Mouse (Mus musculus) heart, postnatal 14 days (tissue): ENCODE data around the gene Gdnf. TPM values are rescaled to one million over a fixed set of nuclear protein-coding genes. Genes with fewer than 3 reads are reported as not detected.

Experiments
- DNase-seq, 2 experiments: peaks; one replicate each; pipeline ENCODE4 v3.0.0; 2021 to 2022
- intact Hi-C: fragments of 180-260 bp; cut with DNase I; formaldehyde crosslinking; loops from one replicate; pipeline ENCODE4 v1.15.1; 2025
- long read RNA-seq, 2 experiments: library from polyadenylated mRNA; stranded (forward); transcript quantifications; one replicate each; pipeline ENCODE4 v2.0.0; 2021
- total RNA-seq, 2 experiments: library from RNA; stranded (reverse); gene quantifications; 2 replicates each; pipeline ENCODE4 v1.2.3; 2021

Gdnf gene
- total RNA-seq: under 1 TPM; 0.33 to 0.39 TPM
- long read RNA-seq, experiment 1: 0 reads
- long read RNA-seq, experiment 2, partial matches to known transcripts: 0 of 2 reads
- long read RNA-seq, experiment 2, other reads (novel, unspliced or antisense): 2 of 2 reads

DNA sequence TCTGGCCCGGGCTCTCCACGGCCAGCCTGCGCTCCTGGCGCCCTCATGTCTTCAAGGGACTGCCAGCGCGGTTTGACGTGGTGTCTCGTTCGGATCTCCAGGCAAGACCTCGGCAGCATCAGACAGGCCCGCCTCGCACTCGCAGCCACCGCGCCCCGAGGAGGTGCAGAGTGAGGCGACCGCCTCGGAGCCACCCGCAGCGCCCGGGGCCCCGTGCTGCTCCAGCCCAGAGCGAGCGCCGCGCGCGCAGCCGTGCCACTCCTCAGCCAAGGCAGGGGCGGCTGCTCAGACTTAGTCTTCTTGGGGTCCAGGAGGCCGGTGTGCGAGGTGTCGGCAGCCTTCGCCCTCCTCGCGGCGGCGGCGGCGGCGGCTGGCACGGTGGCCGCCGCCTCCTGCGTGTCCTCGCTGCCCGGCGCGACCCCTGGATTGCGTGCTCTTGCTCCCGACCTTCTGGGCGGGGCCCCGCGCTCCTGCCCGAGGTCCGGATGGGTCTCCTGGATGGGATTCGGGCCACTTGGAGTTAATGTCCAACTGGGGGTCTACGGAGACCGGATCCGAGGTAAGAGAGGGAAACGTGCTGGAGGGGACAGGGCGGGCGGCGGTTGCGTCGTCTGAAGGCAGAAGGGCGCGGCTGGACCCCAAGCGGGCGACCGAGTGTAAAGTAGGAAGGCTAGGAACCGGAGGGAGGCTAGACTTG lies at the start of gene Gdnf:
TSS of gene Gdnf (plus strand) at position 291 of the 697 bp plus-strand sequence.
- intact Hi-C loops: loop anchor here (5.0 kb wide), 1 partner anchor 333 kb away; no protein-coding TSS in a partner anchor

DNA sequence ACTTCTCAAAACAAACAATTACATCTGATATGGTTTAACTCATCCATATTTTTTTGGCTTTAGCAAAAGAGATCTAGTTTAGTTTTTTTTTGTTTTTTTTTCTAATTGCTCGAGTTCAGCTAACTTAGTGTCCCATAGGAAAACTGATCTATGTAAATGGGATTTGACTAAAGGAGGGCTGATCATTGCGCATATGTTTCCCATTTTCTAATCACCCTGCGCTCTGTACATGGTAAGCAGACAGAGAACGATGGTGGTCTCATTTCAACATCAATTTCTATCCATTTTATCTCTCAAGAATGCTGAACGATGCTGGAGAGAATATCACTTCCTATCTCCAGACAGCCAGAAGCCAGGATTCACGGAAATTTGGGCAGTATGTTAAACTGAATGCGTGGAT lies 43.5 kb upstream of the Gdnf start:
- no peak for DNase-seq
- intact Hi-C loops: no loop called here

More for the DNA sequence above, at the start of gene Gdnf:
- DNase-seq: peak; percentile 11 to 40

DNA sequence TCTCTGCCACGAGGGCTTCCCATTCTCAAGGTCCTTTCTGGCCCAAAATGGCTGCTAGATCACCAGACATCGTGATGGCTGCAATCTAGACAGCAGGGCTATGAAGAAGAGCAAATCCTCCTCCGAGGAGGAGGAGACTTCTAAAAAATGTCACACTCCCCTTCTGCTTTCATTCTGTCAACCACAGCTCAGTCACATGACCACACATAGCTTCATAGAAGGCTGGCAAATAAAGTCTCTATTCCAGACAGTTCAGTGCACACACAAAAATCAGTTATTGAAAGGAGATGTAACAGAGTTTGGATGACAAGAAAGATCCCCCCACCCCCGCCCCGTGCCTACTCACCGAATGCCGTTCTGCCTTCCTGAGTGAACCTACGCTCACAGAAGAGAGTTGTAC lies 37.7 kb upstream of the Gdnf start:
- intact Hi-C loops: no loop called here
- DNase-seq: no peak

DNA sequence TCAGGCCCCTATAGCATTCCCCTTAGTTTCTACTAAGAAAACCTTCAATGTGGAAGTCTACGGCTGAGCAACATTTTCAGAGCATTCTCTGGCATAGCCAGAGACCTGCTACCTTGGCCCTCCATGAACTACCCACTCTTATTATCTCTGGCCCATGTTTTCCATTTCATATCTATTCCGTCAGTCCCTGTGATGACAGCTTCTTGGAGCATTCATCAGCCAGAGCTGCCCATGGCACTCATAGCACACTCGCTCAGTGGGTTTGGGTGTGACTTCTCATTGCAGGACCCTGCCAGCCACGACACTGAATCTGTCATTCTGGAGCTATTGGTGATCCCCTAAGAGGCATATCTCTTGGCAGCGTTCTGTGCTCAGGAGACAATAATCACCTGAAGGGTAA lies 29.1 kb upstream of the Gdnf start:
- DNase-seq: peak; percentile 10 to 37
- intact Hi-C loops: loop anchor here (10.0 kb wide), 2 partner anchors 147 to 207 kb away; no protein-coding TSS in a partner anchor

DNA sequence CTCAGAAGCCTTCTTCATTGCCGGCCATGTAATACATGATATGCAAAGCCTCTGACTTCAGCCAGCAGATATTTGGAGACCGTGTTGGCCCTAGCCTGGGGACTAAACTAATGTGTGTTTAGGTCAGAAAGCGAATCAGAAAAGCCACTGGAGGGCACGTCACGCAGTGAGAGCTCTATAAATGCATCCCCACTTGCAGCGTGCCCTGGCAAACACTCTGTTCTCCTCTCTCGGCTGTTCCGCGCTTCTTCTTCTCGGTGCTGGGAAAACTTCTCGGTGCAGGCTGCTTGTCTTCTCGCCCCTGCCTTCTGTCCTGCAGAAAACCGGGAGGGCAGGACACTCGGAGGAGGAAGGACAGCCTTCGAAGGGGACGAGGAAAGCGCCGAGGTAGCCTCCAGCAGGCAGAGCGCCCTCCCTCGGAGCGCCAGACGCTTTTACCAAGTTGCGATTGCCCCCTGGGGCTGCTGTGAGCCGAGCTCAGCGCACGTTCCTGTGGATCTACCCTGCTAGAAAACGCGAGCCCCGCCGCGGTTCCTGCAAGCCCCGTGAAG lies 730 bp upstream of the Gdnf start:
- intact Hi-C loops: loop anchor here (5.0 kb wide), 1 partner anchor 333 kb away; no protein-coding TSS in a partner anchor
- DNase-seq: peak in 1 of 2 experiments; percentile 23

DNA sequence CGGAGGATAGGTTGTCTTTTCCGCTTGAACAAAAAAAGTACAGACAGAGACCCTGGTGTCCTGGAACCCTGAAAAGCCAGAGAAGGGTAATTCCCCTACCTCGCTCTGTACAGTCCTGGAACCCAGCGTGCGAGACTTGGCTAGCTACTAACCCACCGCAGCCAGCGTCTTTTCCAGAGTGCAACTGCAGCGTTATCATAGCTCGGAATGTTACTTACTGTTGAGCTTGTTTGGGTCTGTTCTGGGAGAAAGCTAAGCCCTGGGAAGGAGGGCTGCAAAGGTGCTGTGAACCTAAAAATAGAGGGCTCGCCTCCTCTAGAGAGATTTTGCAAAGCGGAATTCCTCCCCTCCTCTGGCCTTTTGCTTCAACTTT lies 593 bp downstream of the Gdnf start:
- intact Hi-C loops: loop anchor here (5.0 kb wide), 1 partner anchor 334 kb away; no protein-coding TSS in a partner anchor
- peak in 1 of 2 experiments; percentile 26 for DNase-seq

DNA sequence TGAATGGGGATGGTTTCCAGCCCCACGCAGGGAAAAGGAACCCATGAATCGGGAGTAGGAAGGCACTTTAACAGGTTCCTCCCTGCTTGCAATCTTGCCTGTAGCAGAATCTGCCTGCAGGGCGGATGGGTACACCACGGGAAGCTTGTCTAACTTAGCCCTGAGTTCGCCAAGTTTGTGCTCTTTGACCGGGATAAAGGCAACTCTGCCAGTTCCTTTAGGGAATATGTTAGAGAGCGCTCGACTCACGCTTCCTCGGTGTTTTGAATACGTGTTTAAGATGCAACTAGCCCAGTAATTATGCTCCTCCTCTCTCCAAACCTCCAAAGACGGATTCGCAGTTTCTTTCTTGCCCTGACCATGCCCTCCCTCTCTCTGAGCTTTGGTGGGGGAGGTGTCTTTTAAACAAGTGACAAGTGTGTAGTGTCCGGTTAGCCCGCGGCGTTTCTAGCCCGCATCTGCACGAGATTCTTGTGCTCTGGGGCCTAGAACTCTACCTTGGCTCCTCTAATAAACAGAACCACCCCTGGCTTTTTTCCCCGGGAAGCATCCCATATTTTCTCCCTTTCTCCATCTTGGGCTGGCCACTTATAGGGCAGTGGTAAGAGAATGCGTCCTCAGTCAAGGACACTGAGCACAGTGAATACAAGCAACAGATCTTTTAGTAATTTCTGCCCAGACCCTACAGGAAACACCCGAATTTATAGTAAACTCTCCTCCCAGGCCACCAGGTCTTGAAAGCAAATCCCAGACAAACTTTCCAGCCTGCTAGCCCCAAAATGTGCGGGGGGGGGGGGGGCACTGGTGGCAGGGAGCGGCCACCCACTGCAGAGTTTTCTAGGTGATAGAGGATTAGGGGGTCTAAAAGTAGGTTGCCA lies 1.4 kb downstream of the Gdnf start:
- intact Hi-C loops: loop anchor here (1.0 to 5.0 kb wide), 2 partner anchors 335 to 352 kb away; no protein-coding TSS in a partner anchor
- DNase-seq: peak in 1 of 2 experiments; percentile 4

DNA sequence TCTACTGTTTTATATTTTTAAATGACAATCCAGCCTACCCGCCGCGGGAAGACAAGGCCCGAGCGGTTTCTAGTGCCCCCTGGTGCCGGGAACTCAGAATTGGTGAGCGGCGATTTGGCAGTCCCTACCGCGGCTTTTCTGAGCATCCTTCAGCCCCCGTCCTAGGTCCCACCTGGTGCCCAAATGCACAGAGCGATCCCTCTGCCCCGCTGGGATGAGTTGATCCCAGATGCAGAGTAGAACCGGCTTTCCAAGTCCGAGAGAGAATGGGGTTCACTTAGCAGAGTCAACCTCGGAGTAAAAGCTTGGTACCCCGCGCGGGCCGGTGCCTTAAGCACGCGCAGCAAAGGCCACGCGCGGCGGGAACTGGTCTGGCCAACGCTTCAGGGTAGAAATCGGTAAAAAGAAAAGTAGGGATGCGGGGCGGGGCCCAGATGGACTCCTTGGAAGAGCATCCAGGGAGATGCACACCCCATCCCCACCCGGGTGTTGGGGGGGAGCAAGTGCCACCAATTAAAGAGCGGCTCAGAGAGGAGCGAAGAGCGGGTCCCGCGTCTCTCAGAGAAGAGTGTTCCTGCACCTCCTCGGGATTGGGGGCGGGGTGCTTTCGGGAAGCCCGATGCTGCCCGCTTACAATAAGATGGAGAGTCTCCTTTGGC lies 2.4 kb downstream of the Gdnf start:
- DNase-seq: peak; percentile 76 to 87
- intact Hi-C loops: loop anchor here (1.0 to 5.0 kb wide), 2 partner anchors 336 to 353 kb away; no protein-coding TSS in a partner anchor

DNA sequence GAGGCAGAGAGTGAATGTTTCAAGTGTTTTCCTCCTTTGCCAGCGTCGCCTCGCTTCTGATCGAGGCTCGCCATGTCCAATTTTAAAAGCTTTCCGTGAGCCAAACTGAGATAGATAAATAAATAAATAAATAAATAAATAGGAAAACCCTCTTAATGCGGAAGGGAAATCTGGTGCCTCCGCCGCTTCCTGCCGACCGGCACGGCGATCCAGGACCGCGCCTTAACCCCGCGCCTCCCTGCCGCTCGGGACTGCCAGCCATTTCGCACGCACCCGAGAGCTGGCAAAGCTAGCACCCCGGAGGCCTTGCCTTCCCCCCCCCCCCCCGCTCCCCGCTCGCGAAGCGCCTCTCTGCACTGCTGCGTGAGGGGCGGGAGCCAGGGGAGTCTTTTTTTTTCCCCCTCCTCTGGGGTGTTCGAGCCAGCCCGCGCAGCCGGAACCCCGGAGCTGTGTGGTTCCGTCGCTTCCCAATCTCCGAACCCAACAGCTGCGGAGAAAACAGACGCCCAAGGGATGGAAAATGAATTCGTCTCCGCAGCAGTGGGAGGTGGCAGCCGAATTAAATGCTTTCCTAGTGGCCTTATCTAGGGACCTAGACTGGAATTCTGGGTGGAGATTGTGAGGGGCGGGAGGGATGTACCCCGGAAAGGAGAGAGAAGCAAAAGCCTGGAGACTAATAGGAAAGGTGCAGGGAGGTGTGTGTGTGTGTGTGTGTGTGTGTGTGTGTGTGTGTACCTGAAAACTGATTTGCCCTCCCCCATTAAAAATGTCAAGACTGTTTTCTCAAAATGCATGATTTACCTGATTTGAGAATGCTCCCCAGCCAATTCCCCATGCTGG lies 3.1 kb downstream of the Gdnf start:
- intact Hi-C loops: loop anchor here (5.0 kb wide), 1 partner anchor 336 kb away; no protein-coding TSS in a partner anchor
- DNase-seq: peak in 1 of 2 experiments; percentile 12

DNA sequence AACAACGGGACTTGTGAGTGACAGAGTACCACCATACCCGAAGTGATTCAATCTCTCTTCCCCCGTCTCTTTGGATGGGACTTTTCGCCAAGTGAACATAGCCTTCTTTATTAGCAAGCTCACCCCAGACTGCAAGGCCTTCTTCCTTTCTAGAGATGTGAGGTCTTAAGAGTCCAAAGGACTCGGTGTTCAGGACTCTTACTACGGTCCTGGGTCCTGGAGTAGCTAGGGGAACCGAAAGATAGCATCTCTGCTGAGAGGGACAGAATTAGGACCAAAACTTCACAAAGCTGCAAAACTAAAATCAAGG lies 3.7 kb downstream of the Gdnf start:
- no peak for DNase-seq
- intact Hi-C loops: loop anchor here (5.0 kb wide), 1 partner anchor 337 kb away; no protein-coding TSS in a partner anchor

DNA sequence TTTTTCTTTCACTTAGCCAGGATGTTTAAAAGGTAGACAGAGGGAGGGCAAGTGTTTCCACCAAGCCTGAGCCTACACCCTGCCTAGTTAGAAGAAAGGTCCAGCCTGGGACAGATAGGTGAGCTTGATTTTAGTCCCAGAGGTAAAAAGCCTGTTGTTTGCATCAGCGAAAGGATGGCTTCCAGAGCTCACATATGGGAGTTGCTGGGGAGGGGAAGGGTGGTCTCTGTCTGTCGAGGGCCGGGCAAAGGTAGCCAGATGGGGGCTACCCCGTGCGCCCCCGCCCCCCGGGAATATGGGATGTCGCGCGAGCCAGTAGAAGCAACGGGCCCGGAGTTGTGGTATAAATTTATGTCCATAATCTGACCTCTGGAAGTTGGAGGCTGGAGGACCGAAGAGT lies 4.3 kb downstream of the Gdnf start:
- intact Hi-C loops: loop anchor here (5.0 kb wide), 1 partner anchor 338 kb away; no protein-coding TSS in a partner anchor
- no peak for DNase-seq

DNA sequence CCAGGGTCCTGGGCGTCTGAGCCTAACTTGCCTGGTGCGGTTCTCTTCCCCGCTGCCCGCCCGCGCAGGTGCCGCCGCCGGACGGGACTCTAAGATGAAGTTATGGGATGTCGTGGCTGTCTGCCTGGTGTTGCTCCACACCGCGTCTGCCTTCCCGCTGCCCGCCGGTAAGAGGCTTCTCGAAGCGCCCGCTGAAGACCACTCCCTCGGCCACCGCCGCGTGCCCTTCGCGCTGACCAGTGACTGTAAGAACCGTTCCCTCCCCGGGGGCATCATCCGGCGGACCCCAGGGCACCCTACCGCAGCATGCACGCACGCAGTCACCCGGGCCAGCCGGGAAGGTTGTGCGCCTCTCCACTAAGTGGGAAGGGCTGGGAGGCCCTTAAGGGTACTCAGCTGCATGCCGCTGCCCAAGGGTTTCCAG lies 4.9 kb downstream of the Gdnf start:
- DNase-seq: no peak
- intact Hi-C loops: no loop called here

DNA sequence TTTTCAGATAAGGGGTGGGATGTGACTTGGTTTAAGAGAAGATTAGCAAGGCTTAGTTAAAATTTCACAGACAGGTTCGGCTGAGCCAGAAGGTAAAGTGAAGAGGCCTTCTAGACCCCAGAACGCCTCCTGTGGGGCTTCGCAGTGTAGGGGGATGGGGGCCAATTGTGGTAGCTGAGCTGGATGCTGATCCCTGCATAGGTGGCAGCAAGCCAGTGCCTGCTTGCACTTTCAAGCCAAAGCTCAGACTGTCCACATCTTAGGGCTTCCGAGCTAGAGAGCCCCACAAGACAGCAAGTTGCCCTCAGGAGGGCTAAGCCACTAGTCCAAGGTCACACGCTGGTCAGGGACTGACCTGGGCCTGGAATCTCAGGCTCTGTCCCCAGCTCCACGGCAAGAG lies 13.2 kb downstream of the Gdnf start:
- peak in 1 of 2 experiments; percentile 4 for DNase-seq
- intact Hi-C loops: no loop called here

DNA sequence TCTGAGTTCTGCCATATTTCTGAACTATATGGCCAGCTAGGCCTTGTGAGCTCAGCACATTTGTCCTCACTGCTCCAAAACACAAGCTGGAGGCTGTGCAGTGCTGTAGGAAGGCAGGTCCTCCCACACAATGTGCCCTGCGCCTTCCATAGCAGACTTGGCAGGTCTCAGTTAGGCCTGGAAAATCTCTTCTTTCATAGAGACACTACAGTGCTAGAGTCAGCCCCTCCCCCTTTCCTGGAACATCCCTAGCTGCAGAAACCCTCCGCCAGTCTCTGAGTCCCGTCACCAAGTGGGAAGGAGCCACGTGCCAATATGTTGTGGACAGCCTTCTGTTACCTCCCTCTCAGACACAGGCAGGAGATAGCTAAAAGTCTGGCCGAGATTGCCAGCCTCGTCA lies 14.9 kb downstream of the Gdnf start:
- no peak for DNase-seq

DNA sequence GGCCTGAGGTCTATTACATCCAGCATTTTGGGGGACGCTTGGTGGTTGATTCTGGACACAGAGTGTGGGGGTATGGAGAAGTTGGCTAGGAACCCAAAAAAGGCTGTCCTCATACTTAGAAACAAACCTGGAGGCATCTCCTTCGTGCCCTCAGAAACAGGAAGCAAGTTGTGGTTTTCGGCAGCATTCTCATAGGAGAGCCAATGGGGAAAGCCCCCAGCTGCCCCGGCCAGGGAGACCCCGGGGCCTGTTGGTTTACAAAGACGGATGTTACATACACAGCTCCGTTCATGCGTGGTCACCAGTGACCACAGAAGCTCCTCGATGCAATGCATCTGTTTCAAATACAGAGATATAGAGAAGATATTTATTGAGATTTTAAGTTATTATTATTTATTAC lies 24.8 kb downstream of the Gdnf start:
- intact Hi-C loops: no loop called here
- no peak for DNase-seq

More for the DNA sequence above, 14.9 kb downstream of the Gdnf start:
- intact Hi-C loops: no loop called here

DNA sequence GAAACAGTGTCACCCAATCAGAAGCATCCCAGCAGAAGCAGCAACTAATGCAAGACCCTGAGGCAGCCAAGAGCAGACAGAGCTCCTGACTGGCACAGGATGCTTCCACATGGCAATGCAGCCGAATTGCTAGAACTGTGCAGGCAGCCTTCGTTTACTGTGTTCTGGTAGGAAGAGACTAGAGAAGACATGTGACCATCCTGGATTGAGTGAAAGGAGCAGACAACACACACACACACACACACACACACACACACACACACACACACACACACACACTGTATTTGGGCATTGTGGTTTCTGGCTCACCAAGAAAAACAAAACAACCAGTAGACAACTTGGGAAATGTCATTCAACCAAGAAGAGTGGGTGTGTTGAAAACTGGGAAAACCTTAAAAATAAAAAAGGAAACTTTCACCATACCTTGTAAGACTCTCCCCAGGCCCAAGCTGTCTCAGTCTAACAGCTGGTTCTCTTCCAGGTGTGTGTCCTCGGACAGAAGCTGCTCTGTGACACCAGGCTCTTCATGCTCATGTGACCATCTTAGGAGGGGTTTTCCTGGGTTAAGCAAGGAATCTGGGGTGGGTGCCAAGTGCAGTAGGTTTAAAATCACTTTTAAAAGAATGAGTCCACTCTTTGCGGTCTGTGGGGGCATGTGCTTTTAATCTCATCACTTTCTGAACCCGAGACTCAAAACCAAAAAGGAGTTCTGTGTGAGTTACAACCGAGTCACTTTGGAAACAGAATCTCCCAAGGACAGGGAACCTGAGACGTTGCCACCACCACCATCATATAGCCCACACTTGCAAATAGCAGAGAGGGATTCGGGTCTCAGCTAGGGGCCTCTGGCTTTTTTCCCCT lies 27.6 kb downstream of the Gdnf start:
- intact Hi-C loops: no loop called here
- no peak for DNase-seq

DNA sequence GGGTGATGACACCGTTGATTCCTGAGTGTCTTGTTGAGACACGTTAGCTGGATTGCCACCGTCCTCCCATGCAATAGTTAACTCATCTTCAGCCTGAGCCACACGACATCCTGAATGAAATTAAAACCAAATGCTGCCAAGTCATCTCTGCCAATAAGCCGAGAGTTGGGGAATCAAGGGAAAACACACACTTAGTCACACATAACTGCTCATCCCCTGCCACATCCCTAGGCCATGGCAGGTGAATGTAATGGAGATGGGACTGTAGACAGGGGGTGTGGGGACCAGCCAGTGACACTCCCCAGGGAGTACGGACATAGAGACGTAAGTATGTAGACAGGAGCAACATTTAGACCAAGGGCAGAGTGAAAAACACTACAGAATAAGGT lies 28.3 kb downstream of the Gdnf start:
- intact Hi-C loops: no loop called here
- DNase-seq: no peak

DNA sequence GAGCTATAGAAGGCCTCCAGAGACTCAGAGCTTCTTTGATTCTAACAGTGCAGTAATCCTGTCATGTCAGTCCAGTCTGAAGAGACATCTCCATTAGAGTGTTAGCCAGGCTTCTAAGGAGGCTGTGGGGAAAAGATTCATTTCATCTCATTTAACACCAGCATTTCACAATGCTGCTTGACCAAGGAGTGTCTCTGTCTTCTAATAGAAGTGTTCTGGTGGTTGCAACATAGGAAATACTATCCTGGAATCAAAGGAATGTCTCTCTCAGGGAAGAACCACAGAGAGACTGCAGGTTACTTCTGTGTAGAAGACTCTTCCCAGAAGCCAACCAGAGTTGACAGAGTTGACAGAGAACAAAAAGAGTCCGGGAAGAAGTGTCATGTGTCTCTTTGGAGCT lies 31.0 kb downstream of the Gdnf start:
- intact Hi-C loops: no loop called here
- DNase-seq: no peak
